Mouse (Mus musculus): ENCODE measurements around the gene Gpi1.
"Not testable (repeated sequence)": the region's sequence is repeated elsewhere in the genome, so short reads cannot be mapped to it uniquely, and the experiment has no call there.

The Gpi1 gene

GRCm38 (mm10) chr7:34229153-34229552 lies 983 bp downstream of the Gpi1 start:
- DNase-seq = no peak

GRCm38 (mm10) chr7:34228641-34229040 lies 1.5 kb downstream of the Gpi1 start:
- DNase-seq = peak; percentile 45

GRCm38 (mm10) chr7:34226846-34227245 lies 3.3 kb downstream of the Gpi1 start:
- DNase-seq = no peak

GRCm38 (mm10) chr7:34226086-34226485 lies 4.0 kb downstream of the Gpi1 start:
- peak; percentile 32 for DNase-seq

- DNase-seq = no peak
These were observed 5.8 kb downstream of the Gpi1 start for GRCm38 (mm10) chr7:34224308-34224707.

- DNase-seq = no peak
These were observed 7.8 kb downstream of the Gpi1 start for GRCm38 (mm10) chr7:34222340-34222739.

- DNase-seq = no peak
These were observed 8.4 kb downstream of the Gpi1 start for GRCm38 (mm10) chr7:34221594-34222250.

GRCm38 (mm10) chr7:34218496-34218895 lies 11.6 kb downstream of the Gpi1 start:
- no peak for DNase-seq

GRCm38 (mm10) chr7:34216474-34216873 lies 13.7 kb downstream of the Gpi1 start:
- no peak for DNase-seq

- no peak for DNase-seq
These were observed 14.7 kb downstream of the Gpi1 start for GRCm38 (mm10) chr7:34215481-34215880.

- no peak for DNase-seq
These were observed 15.5 kb downstream of the Gpi1 start for GRCm38 (mm10) chr7:34214644-34215043.

GRCm38 (mm10) chr7:34213281-34213680 lies 16.9 kb downstream of the Gpi1 start:
- no peak for DNase-seq

- no peak for DNase-seq
These were observed 21.9 kb downstream of the Gpi1 start for GRCm38 (mm10) chr7:34208027-34208745.

GRCm38 (mm10) chr7:34206331-34206730 lies 23.8 kb downstream of the Gpi1 start:
- DNase-seq = no peak

- not testable (repeated sequence) for DNase-seq
These were observed 28.0 kb downstream of the Gpi1 start for GRCm38 (mm10) chr7:34202147-34202546.

GRCm38 (mm10) chr7:34200829-34201228 lies 29.3 kb downstream of the Gpi1 start:
- DNase-seq = no peak

- DNase-seq = peak; percentile 63
These were observed 31.8 kb downstream of the Gpi1 start for GRCm38 (mm10) chr7:34198346-34198745.

GRCm38 (mm10) chr7:34196132-34197128 lies 33.7 kb downstream of the Gpi1 start, which contains the start of gene Pdcd2l:
Gene Pdcd2l (minus strand): TSS chr7:34196661.
- DNase-seq = peak; percentile 91

GRCm38 (mm10) chr7:34195632-34196031 lies 34.5 kb downstream of the Gpi1 start:
- no peak for DNase-seq

- no peak for DNase-seq
These were observed 37.3 kb downstream of the Gpi1 start for GRCm38 (mm10) chr7:34192825-34193224.

GRCm38 (mm10) chr7:34189376-34189989 lies 40.7 kb downstream of the Gpi1 start:
- DNase-seq = no peak

- DNase-seq = no peak
These were observed 46.3 kb downstream of the Gpi1 start for GRCm38 (mm10) chr7:34183794-34184193.

- no peak for DNase-seq
These were observed 46.8 kb downstream of the Gpi1 start for GRCm38 (mm10) chr7:34183356-34183755.
